Mouse (Mus musculus): ENCODE results near the gene Syngr3. TPM values are rescaled to one million over a fixed set of nuclear protein-coding genes. Genes with fewer than 3 reads are reported as not detected.
"Not testable (repeated sequence)": the region's sequence is repeated elsewhere in the genome, so short reads cannot be mapped to it uniquely, and the experiment has no call there.

Syngr3 gene
- total and polyA plus RNA-seq, 3 experiments: 0.08 TPM; not detected in 2

DNA sequence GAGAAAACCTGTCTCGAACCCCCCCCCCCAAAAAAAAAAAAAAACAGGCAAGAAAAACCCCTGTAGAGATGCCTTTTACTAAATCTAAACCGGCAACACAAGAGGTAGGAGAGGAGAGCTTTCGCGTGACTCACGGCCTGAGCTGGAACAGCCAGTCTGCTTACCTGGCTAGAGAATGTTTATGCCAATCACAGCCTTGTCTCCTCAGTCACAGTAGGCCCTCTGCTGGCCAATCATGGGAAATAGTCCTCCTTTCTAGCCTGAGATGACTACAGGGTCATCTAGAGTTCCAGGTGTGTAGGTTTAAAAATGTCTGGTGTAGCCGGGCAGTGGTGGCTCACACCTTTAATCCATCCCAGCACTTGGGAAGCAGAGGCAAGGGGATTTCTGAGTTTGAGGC lies 22.3 kb downstream of the Syngr3 start:
- 0 out of 2 replicates have a peak, but pooled peaks have one; percentile 37 for ATAC-seq (ENCODE audit: extremely low read depth, insufficient number of reproducible peaks, low FRiP score, poor library complexity, severe bottlenecking)
- H3K4me3 ChIP-seq (ENCODE audit: low read depth, low read length): no peak overlapping the region
- no peaks in the 10 kb centered on the region for H3K9me3 ChIP-seq (replicated peaks)
- H3K36me3 ChIP-seq (replicated peaks): peaks cover 14% of the 10 kb centered on the region
- H3K27me3 ChIP-seq (ENCODE audit: insufficient read depth, low read length): peaks cover 14% of the 10 kb centered on the region
- DNase-seq (ENCODE audit: low spot score): peak; percentile 45
- peaks cover 41% of the 10 kb centered on the region for H3K4me1 ChIP-seq (ENCODE audit: insufficient read depth, low read depth, low read length)
- no peak for TF ChIP-seq POLR2AphosphoS5 (IDR thresholded peaks at IDR 0.05; ENCODE audit: insufficient replicate concordance, low read depth, low read length)
- peak; percentile 68 for TF ChIP-seq CTCF (IDR thresholded peaks at IDR 0.05; ENCODE audit: low read depth, low read length)
- no peak for TF ChIP-seq GATA1 (IDR thresholded peaks at IDR 0.05; ENCODE audit: borderline replicate concordance, low read length)

DNA sequence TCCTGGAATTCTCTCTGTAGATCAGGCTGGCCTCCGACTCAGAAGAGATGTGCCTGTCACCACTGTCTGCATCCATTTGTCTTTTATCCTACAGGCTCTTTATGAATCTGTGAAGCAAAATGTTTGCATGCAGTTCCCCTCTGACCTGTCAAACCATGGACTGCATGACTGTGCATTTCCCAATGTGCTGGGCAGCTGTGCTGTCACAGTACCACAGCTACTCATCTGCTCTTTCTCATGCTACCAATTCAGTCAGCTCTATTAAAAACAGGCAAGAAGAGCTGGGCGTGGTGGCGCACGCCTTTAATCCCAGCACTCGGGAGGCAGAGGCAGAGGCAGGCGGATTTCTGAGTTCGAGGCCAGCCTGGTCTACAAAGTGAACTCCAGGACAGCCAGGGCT lies 22.7 kb downstream of the Syngr3 start:
- H3K36me3 ChIP-seq (replicated peaks): peaks cover 10% of the 10 kb centered on the region
- not testable (repeated sequence) for H3K9me3 ChIP-seq (replicated peaks); ATAC-seq (ENCODE audit: extremely low read depth, insufficient number of reproducible peaks, low FRiP score, poor library complexity, severe bottlenecking); H3K4me3 ChIP-seq (ENCODE audit: low read depth, low read length); DNase-seq (ENCODE audit: low spot score)
- peaks cover 37% of the 10 kb centered on the region for H3K4me1 ChIP-seq (ENCODE audit: insufficient read depth, low read depth, low read length)
- peaks cover 17% of the 10 kb centered on the region for H3K27me3 ChIP-seq (ENCODE audit: insufficient read depth, low read length)

DNA sequence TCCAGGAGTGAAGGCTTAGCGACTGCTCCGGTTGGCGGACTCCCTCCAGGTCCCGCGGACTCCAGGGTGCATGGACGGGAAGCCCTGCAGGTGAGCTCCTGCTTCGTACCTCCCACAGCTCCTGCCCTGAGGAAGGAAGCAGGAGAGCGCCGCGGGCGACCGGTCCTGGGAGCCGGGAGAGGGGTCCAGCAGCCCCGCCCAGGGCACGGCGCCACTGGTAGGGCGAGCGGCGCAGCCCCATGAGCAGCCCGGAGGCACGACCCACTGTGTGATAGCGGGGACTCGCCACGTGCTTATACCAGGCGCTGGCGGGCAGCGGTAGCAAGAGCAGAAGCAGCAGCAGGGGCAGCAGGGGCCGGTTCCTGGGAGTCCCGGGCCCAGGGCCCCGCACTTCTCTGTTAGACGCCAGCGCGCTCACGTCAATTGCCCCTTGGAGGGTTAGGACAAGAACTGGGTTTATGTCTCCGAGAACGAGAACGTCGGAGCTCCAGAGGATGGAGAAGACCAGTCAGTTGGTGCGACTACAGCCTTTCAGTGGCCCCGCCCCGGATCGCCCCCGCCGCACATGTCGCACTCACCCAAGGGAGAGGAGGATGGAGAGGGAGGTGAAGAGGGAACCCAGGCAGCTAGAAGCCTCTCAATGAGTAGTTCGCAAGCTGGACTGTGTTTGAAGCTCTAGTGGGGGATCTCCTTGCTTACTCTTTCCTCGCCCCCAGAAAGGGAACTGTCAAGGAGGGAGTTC lies 31.6 kb downstream of the Syngr3 start, which contains the start of gene Npw:
TSS of gene Npw (minus strand) at position 441 of the 742 bp plus-strand sequence.
- Histone ChIP-seq H3K36me3 (replicated peaks) (no peaks in the 10 kb centered on the region), H3K27me3 (ENCODE audit: insufficient read depth, low read length) (peaks cover 51% of the 10 kb centered on the region), H3K9me3 (replicated peaks) (no peaks in the 10 kb centered on the region), H3K4me3 (ENCODE audit: low read depth, low read length) (no peak within 1 kb of the TSS), H3K4me1 (ENCODE audit: insufficient read depth, low read depth, low read length) (no peaks in the 10 kb centered on the region)
- DNase-seq (ENCODE audit: low spot score): no peak
- no peak for ATAC-seq (ENCODE audit: extremely low read depth, insufficient number of reproducible peaks, low FRiP score, poor library complexity, severe bottlenecking)
- no peak for TF ChIP-seq GATA1 (IDR thresholded peaks at IDR 0.05; ENCODE audit: borderline replicate concordance, low read length)
- TF ChIP-seq GATA2 (IDR thresholded peaks at IDR 0.05; ENCODE audit: borderline replicate concordance, low read depth, low read length): no peak
- no peak for TF ChIP-seq POLR2AphosphoS5 (IDR thresholded peaks at IDR 0.05; ENCODE audit: insufficient replicate concordance, low read depth, low read length)
- TF ChIP-seq TAL1 (conservative IDR thresholded peaks at IDR 0.05; ENCODE audit: low read depth, low read length): no peak
- no peak for TF ChIP-seq CTCF (IDR thresholded peaks at IDR 0.05; ENCODE audit: low read depth, low read length)

DNA sequence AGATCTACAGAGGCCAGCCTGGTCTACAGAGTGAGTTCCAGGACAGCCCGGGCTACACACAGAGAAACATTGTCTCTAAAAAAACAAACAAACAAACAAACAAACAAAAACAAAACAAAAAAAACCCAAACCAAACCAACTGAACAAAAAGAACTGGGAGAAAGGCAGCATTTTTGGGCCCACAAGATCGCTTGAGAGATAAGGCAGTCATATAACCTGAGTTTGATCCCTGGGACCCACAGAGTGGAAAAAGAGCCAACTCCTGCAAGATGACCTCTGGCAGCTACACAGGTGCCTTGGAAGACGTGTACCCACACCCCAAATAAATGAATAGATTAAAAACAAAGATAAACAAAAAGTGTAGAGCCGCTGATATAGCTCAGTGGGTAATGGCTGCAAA lies 34.8 kb downstream of the Syngr3 start:
- TF ChIP-seq GATA1 (IDR thresholded peaks at IDR 0.05; ENCODE audit: borderline replicate concordance, low read length) (no peak), GATA2 (IDR thresholded peaks at IDR 0.05; ENCODE audit: borderline replicate concordance, low read depth, low read length) (no peak), TAL1 (conservative IDR thresholded peaks at IDR 0.05; ENCODE audit: low read depth, low read length) (no peak), POLR2AphosphoS5 (IDR thresholded peaks at IDR 0.05; ENCODE audit: insufficient replicate concordance, low read depth, low read length) (no peak), CTCF (IDR thresholded peaks at IDR 0.05; ENCODE audit: low read depth, low read length) (no peak)
- peaks cover 5% of the 10 kb centered on the region for H3K4me1 ChIP-seq (ENCODE audit: insufficient read depth, low read depth, low read length)
- peaks cover 62% of the 10 kb centered on the region for H3K27me3 ChIP-seq (ENCODE audit: insufficient read depth, low read length)
- no peak for ATAC-seq (ENCODE audit: extremely low read depth, insufficient number of reproducible peaks, low FRiP score, poor library complexity, severe bottlenecking)
- no peak for DNase-seq (ENCODE audit: low spot score)
- no peaks in the 10 kb centered on the region for H3K36me3 ChIP-seq (replicated peaks)
- no peaks in the 10 kb centered on the region for H3K9me3 ChIP-seq (replicated peaks)
- no peak overlapping the region for H3K4me3 ChIP-seq (ENCODE audit: low read depth, low read length)

DNA sequence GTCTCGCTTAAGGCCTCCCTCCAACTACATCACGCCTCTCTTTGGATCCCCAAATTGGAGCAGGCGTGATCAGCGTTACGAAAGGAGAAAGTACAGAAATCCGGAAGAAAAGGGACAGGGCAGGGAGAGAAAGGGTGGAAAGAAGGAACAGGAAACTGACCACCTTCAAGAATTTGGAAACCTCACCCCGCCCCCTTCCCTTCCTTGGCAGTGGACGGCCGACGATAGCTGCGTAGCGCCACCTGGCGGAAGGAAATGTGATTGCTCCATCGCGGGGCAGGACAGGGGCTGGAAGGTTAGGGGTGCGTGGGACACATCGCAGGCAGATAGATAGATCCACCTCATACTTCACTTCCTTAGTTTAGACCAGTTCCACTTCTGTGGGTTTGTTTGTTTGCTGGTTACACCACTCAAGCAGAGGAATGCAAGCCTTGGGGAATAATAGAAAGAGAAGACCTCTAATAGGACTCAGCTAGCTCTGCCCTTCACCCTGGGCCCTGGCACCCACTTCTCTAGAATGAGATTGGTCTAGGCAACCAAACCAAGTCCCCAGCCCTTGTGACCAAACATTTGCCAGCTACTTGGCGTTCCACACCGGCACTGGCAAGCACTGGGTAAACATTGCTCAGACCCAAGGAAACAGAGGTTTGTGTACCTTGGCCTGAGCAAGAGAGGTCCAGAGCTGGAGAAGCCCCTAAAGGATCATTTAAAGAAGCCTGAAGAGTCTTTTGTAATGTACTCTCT lies 35.6 kb downstream of the Syngr3 start:
- no peaks in the 10 kb centered on the region for H3K9me3 ChIP-seq (replicated peaks)
- TF ChIP-seq TAL1 (conservative IDR thresholded peaks at IDR 0.05; ENCODE audit: low read depth, low read length): no peak
- no peak for TF ChIP-seq GATA1 (IDR thresholded peaks at IDR 0.05; ENCODE audit: borderline replicate concordance, low read length)
- no peak for TF ChIP-seq GATA2 (IDR thresholded peaks at IDR 0.05; ENCODE audit: borderline replicate concordance, low read depth, low read length)
- no peak for TF ChIP-seq POLR2AphosphoS5 (IDR thresholded peaks at IDR 0.05; ENCODE audit: insufficient replicate concordance, low read depth, low read length)
- TF ChIP-seq CTCF (IDR thresholded peaks at IDR 0.05; ENCODE audit: low read depth, low read length): no peak
- H3K36me3 ChIP-seq (replicated peaks): no peaks in the 10 kb centered on the region
- peaks cover 68% of the 10 kb centered on the region for H3K27me3 ChIP-seq (ENCODE audit: insufficient read depth, low read length)
- DNase-seq (ENCODE audit: low spot score) (no peak), ATAC-seq (ENCODE audit: extremely low read depth, insufficient number of reproducible peaks, low FRiP score, poor library complexity, severe bottlenecking) (no peak)
- H3K4me1 ChIP-seq (ENCODE audit: insufficient read depth, low read depth, low read length): peaks cover 10% of the 10 kb centered on the region
- no peak overlapping the region for H3K4me3 ChIP-seq (ENCODE audit: low read depth, low read length)

DNA sequence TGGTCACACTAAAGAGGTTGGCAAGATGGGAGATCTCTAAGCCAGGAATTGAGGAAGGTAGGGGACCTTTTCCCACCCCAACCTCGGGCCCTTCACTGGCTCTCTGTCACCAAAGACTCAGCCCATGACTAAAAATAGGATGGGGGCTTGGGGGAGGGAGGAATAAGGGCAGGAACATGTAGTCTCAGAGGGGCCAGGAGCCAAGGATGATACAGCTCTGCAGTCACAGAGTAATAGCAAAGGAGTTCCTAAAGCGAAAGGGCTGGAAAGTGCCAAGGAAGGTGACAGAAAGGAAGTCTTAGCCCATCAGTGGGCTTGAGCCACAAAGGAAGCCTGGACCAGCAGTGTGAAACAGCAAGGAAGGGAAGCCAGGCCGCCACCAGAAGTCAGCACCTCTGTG lies 37.9 kb downstream of the Syngr3 start:
- TF ChIP-seq GATA2 (IDR thresholded peaks at IDR 0.05; ENCODE audit: borderline replicate concordance, low read depth, low read length) (no peak), POLR2AphosphoS5 (IDR thresholded peaks at IDR 0.05; ENCODE audit: insufficient replicate concordance, low read depth, low read length) (no peak), TAL1 (conservative IDR thresholded peaks at IDR 0.05; ENCODE audit: low read depth, low read length) (no peak), CTCF (IDR thresholded peaks at IDR 0.05; ENCODE audit: low read depth, low read length) (no peak), GATA1 (IDR thresholded peaks at IDR 0.05; ENCODE audit: borderline replicate concordance, low read length) (no peak)
- Histone ChIP-seq H3K4me1 (ENCODE audit: insufficient read depth, low read depth, low read length) (peaks cover 10% of the 10 kb centered on the region), H3K27me3 (ENCODE audit: insufficient read depth, low read length) (peaks cover 69% of the 10 kb centered on the region), H3K4me3 (ENCODE audit: low read depth, low read length) (no peak overlapping the region), H3K36me3 (replicated peaks) (no peaks in the 10 kb centered on the region), H3K9me3 (replicated peaks) (no peaks in the 10 kb centered on the region)
- no peak for ATAC-seq (ENCODE audit: extremely low read depth, insufficient number of reproducible peaks, low FRiP score, poor library complexity, severe bottlenecking)
- no peak for DNase-seq (ENCODE audit: low spot score)

Data from G1E (cell line).